Mouse (Mus musculus) cerebellum, postnatal 10 days (tissue): ENCODE data around the gene Ankle1.

Experiments used
- DNase-seq, 2 experiments: peaks; one replicate each; pipeline ENCODE4 v3.0.0; 2021; ENCODE audit warnings: mixed read lengths in 2 of 2

Ankle1 gene

DNA sequence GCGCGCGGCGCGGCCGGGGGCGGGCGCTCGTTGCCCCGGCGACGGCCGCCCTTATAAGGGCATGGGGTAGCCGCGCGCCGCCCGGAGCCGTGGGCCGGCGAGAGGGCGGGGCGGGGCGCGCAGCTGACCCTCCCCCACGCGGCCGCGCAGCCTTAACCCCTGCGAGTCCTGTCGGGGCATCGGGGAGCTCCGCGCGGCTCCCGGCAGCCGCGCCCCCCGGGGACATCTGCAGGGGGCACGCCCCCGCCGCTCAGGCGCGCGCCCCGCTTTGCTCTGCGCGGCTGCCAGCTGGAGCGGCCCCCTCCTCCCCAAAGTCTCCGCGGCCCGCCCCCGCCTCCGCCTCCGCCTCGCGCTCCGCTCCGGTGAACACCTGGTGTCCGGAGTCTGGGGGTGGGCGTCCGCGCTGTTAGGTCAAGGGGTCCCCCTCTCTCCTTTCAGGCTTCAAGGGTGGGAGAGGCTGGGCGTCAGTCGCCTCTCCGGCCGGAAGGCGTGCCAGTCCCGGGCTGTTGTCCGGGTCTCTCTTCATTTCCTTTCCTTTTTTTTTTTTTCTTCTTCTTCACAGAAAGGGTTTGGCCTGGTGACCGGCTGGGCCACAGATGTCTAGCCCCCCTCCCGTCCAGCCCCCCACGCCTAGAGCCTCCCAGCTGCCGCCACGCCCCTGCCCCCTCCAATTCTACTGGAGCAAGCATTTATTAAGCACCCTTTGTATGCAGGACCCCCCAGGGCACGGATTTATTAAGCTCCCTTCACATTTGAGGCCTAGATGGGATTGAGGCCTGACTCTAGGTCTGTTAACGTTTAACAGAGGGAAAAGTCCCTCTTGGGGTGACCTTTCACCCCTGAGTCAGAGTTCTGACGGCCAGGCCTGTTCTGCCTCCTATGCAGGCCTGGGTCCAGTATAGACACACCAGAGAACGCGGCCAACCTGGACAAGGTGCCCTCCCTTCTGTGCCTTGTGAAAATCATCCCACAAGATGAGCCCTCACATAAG is 23.5 kb upstream of the Ankle1 start:
- peak; percentile 86 to 92 for DNase-seq

DNA sequence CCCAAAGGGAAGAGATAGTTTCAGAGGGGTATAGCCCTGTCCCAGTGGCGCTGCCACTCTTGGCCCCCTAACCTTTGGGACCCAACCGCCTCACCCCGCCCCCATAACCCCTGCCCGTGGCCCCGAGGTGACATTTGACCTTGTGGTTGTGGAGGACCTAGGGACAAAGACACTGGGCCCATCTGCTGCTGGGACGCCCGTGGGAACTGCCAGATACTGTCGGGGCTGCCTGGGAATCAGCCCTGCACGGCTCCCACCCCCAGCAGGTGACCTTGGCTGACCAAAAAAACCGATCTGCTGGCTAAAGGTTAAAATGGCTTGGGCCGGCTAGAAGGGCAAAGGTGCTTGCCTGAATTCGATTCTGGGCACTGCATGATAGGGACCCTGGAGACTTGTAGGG is 22.4 kb upstream of the Ankle1 start:
- DNase-seq: no peak

GRCm38 (mm10) chr8:71383860-71384259 is 21.9 kb upstream of the Ankle1 start:
- DNase-seq: no peak

DNA sequence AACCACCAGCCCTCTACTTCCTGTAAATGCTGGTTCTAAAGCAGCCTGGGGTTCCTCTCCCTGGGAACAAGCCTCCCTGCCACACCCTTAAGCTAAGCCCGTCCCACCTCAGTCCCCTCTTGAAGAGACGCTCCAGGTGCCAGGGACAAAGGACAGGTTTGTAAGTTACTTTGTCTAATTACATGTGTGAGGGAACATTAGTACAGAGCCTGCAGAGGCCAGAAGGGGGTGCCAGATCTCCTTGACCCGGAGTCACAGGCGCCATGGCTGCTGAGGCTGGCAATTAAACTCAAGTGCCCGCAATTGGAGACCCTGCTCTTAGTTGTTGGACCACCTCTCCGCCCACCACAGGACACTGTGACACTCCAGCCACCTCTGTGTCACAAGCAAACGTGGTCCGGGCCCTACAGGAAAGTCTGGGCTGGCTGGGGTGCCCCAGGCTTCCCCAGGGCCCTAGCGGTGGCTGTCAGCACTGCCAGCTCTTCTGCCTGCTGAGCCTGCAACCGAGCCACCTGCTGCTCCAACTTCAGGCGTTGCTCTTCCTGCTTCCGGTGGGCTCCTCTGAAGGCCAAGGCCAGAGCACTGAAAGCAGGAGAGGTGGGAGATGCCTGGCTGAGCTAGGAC is 20.5 kb upstream of the Ankle1 start:
- DNase-seq: no peak

- no peak for DNase-seq
Measured at GRCm38 (mm10) chr8:71388267-71388666, 17.5 kb upstream of the Ankle1 start.

DNA sequence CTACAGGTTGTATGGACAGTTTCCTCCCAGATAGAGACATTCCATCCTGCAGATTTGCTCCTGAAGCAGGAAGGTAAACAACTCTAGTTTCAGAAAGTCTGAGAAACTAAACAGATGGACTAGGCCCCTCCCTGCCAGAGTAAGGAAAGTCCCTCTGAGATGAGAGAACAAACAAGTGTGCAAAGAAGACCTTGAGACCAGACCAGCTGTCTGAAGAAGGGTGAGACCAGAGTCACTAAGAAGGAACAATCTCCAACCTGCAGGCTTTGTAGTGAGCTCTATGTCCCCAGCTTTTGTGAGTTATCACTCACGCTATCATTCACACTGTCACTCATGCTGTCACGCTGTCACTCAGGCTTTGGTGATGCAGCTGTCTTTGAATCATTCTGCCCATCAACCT is 14.1 kb upstream of the Ankle1 start:
- DNase-seq: no peak

DNA sequence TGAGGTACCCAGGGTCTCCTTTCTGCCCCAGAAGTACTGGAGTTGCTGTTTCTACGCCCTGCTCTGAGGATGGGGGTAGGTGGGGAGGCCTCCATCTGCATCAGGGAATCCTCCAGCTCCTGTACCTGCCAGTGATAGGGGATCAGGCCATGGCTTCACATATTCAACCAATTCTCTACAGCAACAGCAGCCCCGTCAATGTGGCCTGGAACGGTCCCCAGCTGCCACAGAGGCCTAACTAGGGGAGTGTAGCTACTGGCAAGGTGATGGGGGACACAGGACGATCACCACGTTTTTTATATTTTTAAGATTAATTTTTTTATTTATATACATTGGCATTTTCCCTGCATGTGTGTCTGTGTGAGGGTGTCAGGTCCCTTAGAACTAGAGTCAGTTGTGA is 13.4 kb upstream of the Ankle1 start:
- no peak for DNase-seq

- DNase-seq: peak; percentile 49 to 51
Measured at GRCm38 (mm10) chr8:71392871-71393270, 12.9 kb upstream of the Ankle1 start.

- no peak for DNase-seq
Measured at GRCm38 (mm10) chr8:71394481-71394880, 11.3 kb upstream of the Ankle1 start.

GRCm38 (mm10) chr8:71395071-71395470 is 10.7 kb upstream of the Ankle1 start:
- no peak for DNase-seq

DNA sequence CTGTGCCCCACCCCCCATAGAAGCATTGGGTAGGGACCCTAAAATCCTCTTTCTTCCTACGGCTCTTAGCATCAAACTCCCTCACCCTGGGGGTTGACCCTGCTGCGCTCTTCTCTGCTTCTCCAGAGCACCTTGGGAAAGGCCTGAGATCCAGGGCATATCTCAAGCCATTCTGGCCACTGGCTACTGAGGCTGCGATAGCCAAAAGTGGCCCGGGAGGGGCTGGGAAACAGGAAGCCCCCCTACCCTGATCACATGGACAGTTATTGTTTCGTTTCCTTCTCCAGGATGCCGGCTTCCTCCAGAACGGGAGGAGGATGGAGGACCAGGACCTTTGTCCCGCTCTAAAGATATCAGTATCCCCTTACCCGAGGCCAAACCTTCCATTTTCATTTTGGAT is 10.2 kb upstream of the Ankle1 start, which contains the start of gene Ushbp1:
Gene Ushbp1, minus strand, starts transcription at position 174 of the 400 bp plus-strand sequence.
- DNase-seq: peak in 1 of 2 experiments; percentile 17

GRCm38 (mm10) chr8:71396639-71397305 is 9.0 kb upstream of the Ankle1 start, which contains the start of gene Babam1:
Babam1 (plus strand) TSS chr8:71396861.
- peak; percentile 96 to 97 for DNase-seq

DNA sequence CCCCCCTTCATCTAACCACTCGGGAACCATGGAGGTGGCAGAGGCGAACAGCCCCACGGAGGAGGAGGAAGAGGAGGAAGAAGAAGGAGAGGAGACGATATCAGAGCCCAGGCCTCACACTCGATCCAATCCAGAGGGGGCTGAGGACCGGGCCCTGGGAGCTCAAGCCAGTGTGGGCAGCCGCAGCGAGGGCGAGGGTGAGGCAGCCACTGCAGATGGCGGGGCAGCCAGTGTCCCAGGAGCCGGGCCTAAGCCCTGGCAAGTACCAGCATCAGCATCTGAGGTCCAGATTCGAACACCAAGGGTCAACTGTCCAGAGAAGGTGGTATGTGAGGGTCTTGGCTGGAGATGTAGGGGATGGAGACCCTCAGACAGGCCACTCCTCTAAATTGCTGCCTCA is 8.1 kb upstream of the Ankle1 start:
- no peak for DNase-seq

DNA sequence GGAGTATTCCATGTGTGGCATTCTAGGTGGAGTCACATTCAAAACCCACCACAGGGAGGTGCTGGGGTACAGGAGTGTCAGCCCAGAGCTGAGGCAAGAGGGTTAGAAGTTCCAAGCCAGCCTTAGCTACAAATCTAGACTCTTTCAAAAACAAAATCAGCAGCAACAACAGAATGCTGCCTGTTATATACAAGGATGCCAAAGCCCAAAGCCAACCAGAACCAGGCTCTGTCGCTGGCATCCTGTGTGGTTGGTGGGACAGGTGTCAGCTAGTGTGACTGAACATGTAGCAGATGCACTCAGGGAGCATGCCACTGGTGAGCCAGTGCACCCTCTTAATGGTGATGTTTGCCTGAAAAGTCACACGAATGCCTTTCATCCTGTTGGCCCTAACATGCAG is 5.0 kb upstream of the Ankle1 start:
- no peak for DNase-seq

GRCm38 (mm10) chr8:71401454-71401853 is 4.4 kb upstream of the Ankle1 start:
- DNase-seq: no peak

DNA sequence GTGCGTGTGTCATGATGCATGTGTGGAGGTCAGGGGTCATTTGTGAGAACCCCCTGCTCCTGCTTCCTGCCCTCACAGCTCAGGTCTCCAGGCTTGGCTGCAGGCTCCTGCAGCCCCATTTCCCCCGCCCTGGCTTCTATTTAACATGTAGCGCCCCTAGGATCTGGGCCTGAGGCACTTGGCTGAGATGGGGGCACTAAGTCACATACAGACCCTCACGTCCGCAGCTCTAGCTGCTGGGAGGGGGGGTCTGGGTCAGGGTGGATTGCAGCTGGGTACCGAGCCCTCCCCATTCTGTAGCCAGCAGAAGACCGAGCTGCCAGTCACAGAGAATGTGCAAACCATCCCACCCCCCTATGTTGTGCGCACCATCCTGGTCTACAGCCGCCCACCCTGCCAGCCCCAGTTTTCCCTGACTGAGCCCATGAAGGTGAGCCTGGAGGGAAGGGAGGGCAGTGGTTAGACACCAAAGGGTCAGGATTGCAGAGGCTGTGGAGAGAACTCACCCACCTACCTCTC is 3.3 kb upstream of the Ankle1 start:
- DNase-seq: no peak

- DNase-seq: no peak
Measured at GRCm38 (mm10) chr8:71403107-71403885, 2.5 kb upstream of the Ankle1 start.

DNA sequence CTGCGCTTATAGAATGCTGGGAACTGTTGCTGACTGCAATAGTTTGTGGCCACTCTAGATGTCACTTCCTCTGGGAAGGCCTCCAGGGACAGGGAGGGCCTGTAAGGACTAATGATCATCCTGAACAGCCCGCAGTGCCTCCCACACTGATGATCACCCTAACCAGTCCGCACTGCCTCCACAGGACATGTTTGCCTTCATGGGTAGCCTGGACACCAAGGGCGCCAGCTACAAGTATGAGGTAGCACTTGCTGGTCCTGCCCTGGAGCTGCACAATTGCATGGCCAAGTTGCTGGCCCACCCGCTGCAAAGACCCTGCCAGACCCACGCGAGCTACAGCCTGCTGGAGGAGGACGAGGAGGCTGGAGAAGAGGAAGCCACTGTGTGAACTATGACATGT is 1.8 kb upstream of the Ankle1 start:
- DNase-seq: no peak

DNA sequence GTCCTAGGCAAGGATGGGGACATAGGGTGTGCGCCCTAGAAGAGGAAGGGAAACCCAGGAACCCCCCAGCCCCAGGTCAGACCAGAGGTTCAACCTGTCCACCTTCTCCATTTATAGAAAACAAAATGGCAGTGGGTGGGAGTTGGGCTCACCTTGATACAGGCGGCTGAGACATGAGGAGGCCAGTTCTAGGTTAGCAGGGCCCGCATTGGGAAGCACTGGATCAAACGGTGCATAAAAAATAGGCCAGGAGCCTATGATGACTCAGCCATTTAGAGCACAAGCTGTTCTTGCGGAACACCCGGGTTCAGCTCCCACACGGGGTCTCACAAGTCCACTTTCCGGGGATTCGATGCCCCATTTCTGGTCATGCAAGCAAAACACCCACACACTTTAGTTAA is 859 bp upstream of the Ankle1 start:
- no peak for DNase-seq

- DNase-seq: peak; percentile 72 to 78
Measured at GRCm38 (mm10) chr8:71406099-71407015, 547 bp downstream of the Ankle1 start.

GRCm38 (mm10) chr8:71407441-71407840 is 1.6 kb downstream of the Ankle1 start:
- DNase-seq: no peak
